ENCODE assay signal across 13 mouse cellular contexts in genomic region chr14:76145248-76145647, GRCm38 (mm10).
"Had no signal": no experiment of that assay in that cellular context is flagged by ENCODE, and none has a peak within 500 bp of the region (broad histone marks: within the 10 kb centered on the region; RNA-seq: fewer than 3 reads in every experiment).

No protein-coding gene starts in this region.

- H3K4me3 ChIP-seq: limb, embryonic 12.5 days; midbrain, embryonic 15.5 days; neural tube, embryonic 12.5 days had no signal

- H3K27me3 ChIP-seq: limb, embryonic 12.5 days; midbrain, embryonic 15.5 days; neural tube, embryonic 12.5 days had no signal

- H3K36me3 ChIP-seq: limb, embryonic 12.5 days; midbrain, embryonic 15.5 days; neural tube, embryonic 12.5 days had no signal

- H3K27ac ChIP-seq: limb, embryonic 12.5 days; midbrain, embryonic 15.5 days; neural tube, embryonic 12.5 days had no signal

- H3K4me2 ChIP-seq: limb, embryonic 12.5 days; midbrain, embryonic 11.5 days; midbrain, embryonic 15.5 days; neural tube, embryonic 12.5 days had no signal

- H3K4me1 ChIP-seq: midbrain, embryonic 15.5 days; neural tube, embryonic 12.5 days had no signal

- H3K9ac ChIP-seq: limb, embryonic 12.5 days; midbrain, embryonic 15.5 days; neural tube, embryonic 12.5 days had no signal

- H3K9me3 ChIP-seq: limb, embryonic 12.5 days; midbrain, embryonic 15.5 days; neural tube, embryonic 12.5 days had no signal

- ATAC-seq: midbrain, embryonic 15.5 days had no signal

- DNase-seq: kidney, adult 11 months; kidney, postnatal 10 days; layer of hippocampus, postnatal 36 days; lung, postnatal 36 days; retina, postnatal 1 day; right cerebral cortex, postnatal 4 days; spleen, adult 18-20 months; thymus, adult 18-20 months; thymus, postnatal 14 days had no signal
